Mouse (Mus musculus): ENCODE measurements at regions not wholly inside any gene's neighbourhood (a gene's known extent, or its start where the extent isn't known, plus 50 kb on each side); places are given as distances from the start of the nearest gene placed in this dataset.

GRCm38 (mm10) chr13:44210123-44210522, 425.5 kb downstream of the Cd83 start:
- no peak for TF ChIP-seq POLR2A (IDR thresholded peaks at IDR 0.05; ENCODE audit: borderline replicate concordance, insufficient read depth, low read length)
- TF ChIP-seq CTCF (IDR thresholded peaks at IDR 0.05; ENCODE audit: borderline replicate concordance, insufficient read depth, low read depth, low read length), result no peak

Data from cerebellum, adult 2 months (tissue).